Mouse (Mus musculus): ENCODE data around the gene Lats2. TPM values are rescaled to one million over a fixed set of nuclear protein-coding genes. Genes with fewer than 3 reads are reported as not detected.
"Not testable (repeated sequence)": the region's sequence is repeated elsewhere in the genome, so short reads cannot be mapped to it uniquely, and the experiment has no call there.

Lats2 gene
- polyA plus RNA-seq, 1 experiment from 2014 or later: 19.4 TPM

DNA sequence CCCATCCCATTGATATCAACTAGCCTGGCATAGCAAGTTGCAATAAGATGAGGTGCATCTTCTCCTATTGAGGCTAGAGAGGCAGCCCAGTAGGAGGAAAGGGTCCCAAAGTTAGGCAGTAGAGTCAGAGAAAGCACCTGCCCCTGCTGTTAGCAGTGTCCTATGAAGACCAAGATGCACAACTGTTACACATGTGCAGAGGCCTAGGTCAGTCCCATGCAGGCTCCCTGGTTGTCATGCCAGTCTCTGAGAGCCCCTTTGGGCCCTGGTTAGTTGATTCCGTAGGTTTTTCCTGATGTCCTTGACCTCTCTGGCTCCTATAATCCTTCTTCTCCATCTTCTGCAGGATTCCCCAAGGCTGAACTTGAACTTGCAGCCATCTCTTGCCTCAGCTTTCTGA, 78.7 kb downstream of the Lats2 start:
- Histone ChIP-seq H3K4me2 (ENCODE audit: low read depth, low read length) (no peak overlapping the region), H3K27me3 (ENCODE audit: control insufficient read depth, insufficient read depth, low read length) (no peaks in the 10 kb centered on the region), H3K4me1 (ENCODE audit: control insufficient read depth, insufficient read depth, low read length) (no peaks in the 10 kb centered on the region), H3K9me3 (replicated peaks; ENCODE audit: control insufficient read depth, low read length) (no peaks in the 10 kb centered on the region), H3K4me3 (ENCODE audit: low read length) (no peak overlapping the region), H3K36me3 (ENCODE audit: control insufficient read depth, insufficient read depth) (no peaks in the 10 kb centered on the region), H3K27ac (ENCODE audit: low read length) (no peak overlapping the region), H3K9ac (ENCODE audit: low read length) (no peak overlapping the region)
- WGBS: 22% methylated on average over 1 of the region's 1 CpGs
- ATAC-seq (replicated peaks; ENCODE audit: extremely low read depth, insufficient read depth, low FRiP score): no peak; the same call in 1 of the 2 replicates

DNA sequence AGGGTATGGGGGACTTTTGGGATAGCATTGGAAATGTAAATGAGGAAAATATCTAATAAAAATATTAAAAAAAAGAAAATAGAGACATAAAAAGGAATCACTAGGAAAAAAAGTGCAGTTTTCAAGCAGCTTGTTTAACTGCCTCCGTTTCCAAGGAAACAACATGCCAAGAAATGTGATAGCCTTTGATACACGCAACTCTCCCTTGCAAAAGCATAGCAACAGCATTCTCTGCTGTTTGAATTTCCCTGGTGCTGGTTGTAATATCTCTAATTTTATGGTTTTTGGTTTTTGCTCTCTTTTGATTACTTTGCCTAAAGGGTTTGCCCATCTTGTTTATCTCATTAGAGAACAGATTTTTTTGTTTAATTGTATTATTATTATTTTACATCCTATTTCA, 82.7 kb downstream of the Lats2 start:
- Histone ChIP-seq H3K4me2 (ENCODE audit: low read depth, low read length) (no peak overlapping the region), H3K27ac (ENCODE audit: low read length) (no peak overlapping the region), H3K4me1 (ENCODE audit: control insufficient read depth, insufficient read depth, low read length) (no peaks in the 10 kb centered on the region), H3K27me3 (ENCODE audit: control insufficient read depth, insufficient read depth, low read length) (no peaks in the 10 kb centered on the region), H3K36me3 (ENCODE audit: control insufficient read depth, insufficient read depth) (no peaks in the 10 kb centered on the region), H3K4me3 (ENCODE audit: low read length) (no peak overlapping the region), H3K9ac (ENCODE audit: low read length) (no peak overlapping the region), H3K9me3 (replicated peaks; ENCODE audit: control insufficient read depth, low read length) (no peaks in the 10 kb centered on the region)
- no peak for ATAC-seq (replicated peaks; ENCODE audit: extremely low read depth, insufficient read depth, low FRiP score)
- 59% methylated on average over 2 of the region's 2 CpGs for whole genome bisulfite sequencing

DNA sequence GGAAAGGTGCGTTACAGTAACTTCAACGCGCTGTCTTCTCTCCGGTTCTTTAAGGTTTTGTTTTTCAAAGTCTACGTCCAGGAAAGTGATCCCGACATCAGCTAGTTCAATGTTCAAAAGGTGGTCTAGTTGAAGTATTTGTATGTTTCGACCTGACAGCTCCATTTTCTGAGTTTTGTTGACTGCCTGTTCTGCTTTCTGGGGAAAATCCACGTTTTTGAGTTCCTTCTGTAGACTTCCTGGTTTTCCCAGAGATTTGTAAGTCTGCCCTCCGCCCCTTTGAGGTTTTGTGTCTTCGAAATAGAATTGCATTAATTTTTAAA, 92.6 kb downstream of the Lats2 start:
- no peaks in the 10 kb centered on the region for H3K27me3 ChIP-seq (ENCODE audit: control insufficient read depth, insufficient read depth, low read length)
- H3K4me1 ChIP-seq (ENCODE audit: control insufficient read depth, insufficient read depth, low read length): peaks cover 9% of the 10 kb centered on the region
- peak overlapping the region; percentile 92 for H3K4me2 ChIP-seq (ENCODE audit: low read depth, low read length)
- peak overlapping the region; percentile 93 for H3K9ac ChIP-seq (ENCODE audit: low read length)
- peak overlapping the region; percentile 94; the same call in 1 of the 2 replicates for H3K27ac ChIP-seq (ENCODE audit: low read length)
- H3K9me3 ChIP-seq (replicated peaks; ENCODE audit: control insufficient read depth, low read length): no peaks in the 10 kb centered on the region
- no peaks in the 10 kb centered on the region for H3K36me3 ChIP-seq (ENCODE audit: control insufficient read depth, insufficient read depth)
- no peak for ATAC-seq (replicated peaks; ENCODE audit: extremely low read depth, insufficient read depth, low FRiP score)
- WGBS: 6% methylated on average over 10 of the region's 10 CpGs
- H3K4me3 ChIP-seq (ENCODE audit: low read length): peak overlapping the region; percentile 97

DNA sequence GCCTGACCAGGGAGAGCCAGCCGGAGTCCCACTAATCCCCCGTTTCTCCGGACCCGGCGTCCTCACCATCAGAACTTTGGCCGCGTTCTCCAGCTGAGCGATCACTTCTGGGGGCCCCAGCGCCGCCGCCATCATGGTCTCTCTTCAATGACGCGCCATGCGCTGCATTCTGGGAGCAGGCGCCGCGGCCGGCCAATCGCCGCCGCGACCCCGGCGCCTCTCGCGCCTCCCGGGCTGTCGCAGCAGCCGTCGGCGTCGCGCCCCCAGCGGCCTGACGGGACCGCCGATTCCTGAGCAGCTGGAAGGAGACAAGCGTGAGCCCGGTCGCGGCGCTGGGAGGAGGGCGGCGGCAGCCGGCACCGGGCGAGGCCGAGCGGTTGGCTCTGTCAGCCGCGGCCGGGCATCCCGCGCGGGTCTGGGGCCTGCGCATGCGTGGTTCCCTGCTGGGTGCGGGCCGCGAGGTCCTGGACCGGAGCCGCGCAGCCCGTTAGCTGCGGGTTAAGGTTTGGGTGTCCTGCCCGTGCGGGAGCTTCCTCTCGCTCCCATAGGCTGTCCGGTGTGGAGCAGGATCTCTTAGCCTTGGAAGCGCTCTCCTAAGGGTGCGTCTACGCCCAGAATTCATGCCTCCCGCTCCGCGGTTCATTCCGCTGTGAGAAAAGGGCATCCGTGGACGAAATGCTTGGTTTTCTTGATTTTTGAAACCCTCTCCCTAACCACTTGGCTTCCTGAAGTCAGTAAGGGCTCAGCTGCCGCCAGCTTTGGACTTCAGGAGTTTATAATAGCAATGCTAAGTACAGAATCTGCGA, 93.2 kb downstream of the Lats2 start, which contains the start of gene Xpo4:
Gene Xpo4, minus strand, starts transcription at position 609 of the 806 bp plus-strand sequence.
- Histone ChIP-seq H3K27ac (ENCODE audit: low read length) (peak within 1 kb of the TSS; percentile 94), H3K4me1 (ENCODE audit: control insufficient read depth, insufficient read depth, low read length) (peaks cover 9% of the 10 kb centered on the region)
- under 1% methylated on average over 79 of the region's 80 CpGs for WGBS

DNA sequence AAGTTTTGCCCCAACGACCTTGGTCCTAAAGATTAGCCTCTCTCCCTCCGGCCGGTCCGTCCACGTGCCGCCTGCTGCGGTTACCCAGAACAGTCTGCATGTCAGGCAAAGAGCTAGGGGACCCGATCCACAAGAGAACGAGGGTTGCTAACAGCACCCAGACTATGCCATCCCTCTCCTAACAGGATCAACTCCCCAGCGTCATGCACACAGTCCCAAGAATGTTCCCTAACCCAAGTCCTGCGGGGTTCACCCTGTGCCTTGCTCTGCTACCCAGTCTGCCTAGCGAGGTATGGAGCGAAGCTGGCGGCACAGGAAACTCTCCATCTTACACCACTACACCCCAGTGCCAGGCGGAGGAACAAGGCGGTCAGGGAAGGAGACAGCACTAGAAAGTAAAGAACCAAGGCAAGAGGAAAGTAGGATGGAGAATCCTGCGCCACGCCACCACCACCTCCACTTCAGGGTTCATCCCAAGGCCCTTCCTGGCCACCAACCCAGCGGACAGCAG, 93.8 kb downstream of the Lats2 start:
- Histone ChIP-seq H3K4me2 (ENCODE audit: low read depth, low read length) (peak overlapping the region; percentile 92), H3K9me3 (replicated peaks; ENCODE audit: control insufficient read depth, low read length) (no peaks in the 10 kb centered on the region), H3K9ac (ENCODE audit: low read length) (peak overlapping the region; percentile 93), H3K36me3 (ENCODE audit: control insufficient read depth, insufficient read depth) (no peaks in the 10 kb centered on the region), H3K4me3 (ENCODE audit: low read length) (peak overlapping the region; percentile 97), H3K27ac (ENCODE audit: low read length) (peak overlapping the region; percentile 94), H3K4me1 (ENCODE audit: control insufficient read depth, insufficient read depth, low read length) (peaks cover 9% of the 10 kb centered on the region), H3K27me3 (ENCODE audit: control insufficient read depth, insufficient read depth, low read length) (no peaks in the 10 kb centered on the region)
- under 1% methylated on average over 19 of the region's 19 CpGs for WGBS
- peak; percentile 30; the same call in 1 of the 2 replicates for ATAC-seq (replicated peaks; ENCODE audit: extremely low read depth, insufficient read depth, low FRiP score)

More for the DNA sequence above, 93.2 kb downstream of the Lats2 start, which contains the start of gene Xpo4:
- H3K4me3 ChIP-seq (ENCODE audit: low read length): peak within 1 kb of the TSS; percentile 97
- H3K27me3 ChIP-seq (ENCODE audit: control insufficient read depth, insufficient read depth, low read length): no peaks in the 10 kb centered on the region
- peak within 1 kb of the TSS; percentile 93 for H3K9ac ChIP-seq (ENCODE audit: low read length)
- H3K36me3 ChIP-seq (ENCODE audit: control insufficient read depth, insufficient read depth): no peaks in the 10 kb centered on the region
- H3K4me2 ChIP-seq (ENCODE audit: low read depth, low read length): peak within 1 kb of the TSS; percentile 92
- ATAC-seq (replicated peaks; ENCODE audit: extremely low read depth, insufficient read depth, low FRiP score): peak; percentile 95
- no peaks in the 10 kb centered on the region for H3K9me3 ChIP-seq (replicated peaks; ENCODE audit: control insufficient read depth, low read length)

DNA sequence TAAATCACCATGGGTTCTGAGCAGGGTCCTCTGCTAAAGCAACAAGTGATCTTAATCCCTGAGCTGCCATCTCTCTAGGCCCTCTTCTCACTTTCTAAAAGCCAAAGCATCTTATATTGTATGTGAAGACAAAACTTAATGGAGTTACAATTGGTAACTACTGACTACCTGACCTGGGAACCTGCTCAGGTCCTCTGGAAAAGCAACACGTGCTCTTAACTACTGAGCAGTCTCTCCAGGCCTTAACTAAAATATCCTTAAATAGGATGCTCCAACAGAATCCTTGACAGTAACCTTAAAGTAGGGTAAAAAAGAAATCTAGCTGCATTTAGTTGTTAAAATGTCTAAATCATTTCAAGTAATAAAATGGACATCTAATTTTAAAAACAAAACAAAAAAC, 94.6 kb downstream of the Lats2 start:
- Histone ChIP-seq H3K4me2 (ENCODE audit: low read depth, low read length) (peak overlapping the region; percentile 92), H3K9me3 (replicated peaks; ENCODE audit: control insufficient read depth, low read length) (no peaks in the 10 kb centered on the region), H3K36me3 (ENCODE audit: control insufficient read depth, insufficient read depth) (no peaks in the 10 kb centered on the region), H3K27me3 (ENCODE audit: control insufficient read depth, insufficient read depth, low read length) (no peaks in the 10 kb centered on the region), H3K9ac (ENCODE audit: low read length) (peak overlapping the region; percentile 93; the same call in 1 of the 2 replicates), H3K4me3 (ENCODE audit: low read length) (peak overlapping the region; percentile 97), H3K27ac (ENCODE audit: low read length) (no peak overlapping the region), H3K4me1 (ENCODE audit: control insufficient read depth, insufficient read depth, low read length) (peaks cover 9% of the 10 kb centered on the region)
- WGBS: 22% methylated on average over 1 of the region's 1 CpGs
- ATAC-seq (replicated peaks; ENCODE audit: extremely low read depth, insufficient read depth, low FRiP score): no peak

DNA sequence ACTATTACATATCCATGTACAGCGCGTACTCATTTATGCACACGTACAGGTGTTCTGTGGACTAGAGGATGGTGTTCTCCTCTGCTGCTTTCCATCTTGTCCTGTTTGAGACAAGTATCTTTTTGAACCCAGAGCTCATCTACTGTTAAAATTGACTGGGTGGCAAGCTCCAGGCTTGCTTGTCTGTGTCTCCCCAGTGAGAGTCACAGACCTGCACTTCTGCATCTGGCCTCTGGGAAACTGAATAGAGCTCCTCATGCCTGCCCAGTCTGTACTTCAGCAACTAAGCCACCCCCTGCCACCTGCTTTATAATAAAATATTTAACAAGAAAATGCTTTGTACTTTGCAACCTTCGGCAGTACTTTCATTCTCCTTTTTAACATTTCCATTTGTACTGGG, 99.9 kb downstream of the Lats2 start:
- Histone ChIP-seq H3K4me3 (ENCODE audit: low read length) (no peak overlapping the region), H3K9ac (ENCODE audit: low read length) (no peak overlapping the region), H3K4me2 (ENCODE audit: low read depth, low read length) (no peak overlapping the region), H3K36me3 (ENCODE audit: control insufficient read depth, insufficient read depth) (no peaks in the 10 kb centered on the region), H3K9me3 (replicated peaks; ENCODE audit: control insufficient read depth, low read length) (no peaks in the 10 kb centered on the region), H3K4me1 (ENCODE audit: control insufficient read depth, insufficient read depth, low read length) (no peaks in the 10 kb centered on the region), H3K27me3 (ENCODE audit: control insufficient read depth, insufficient read depth, low read length) (no peaks in the 10 kb centered on the region), H3K27ac (ENCODE audit: low read length) (no peak overlapping the region)
- WGBS: 97% methylated on average over 4 of the region's 4 CpGs
- ATAC-seq (replicated peaks; ENCODE audit: extremely low read depth, insufficient read depth, low FRiP score): no peak

DNA sequence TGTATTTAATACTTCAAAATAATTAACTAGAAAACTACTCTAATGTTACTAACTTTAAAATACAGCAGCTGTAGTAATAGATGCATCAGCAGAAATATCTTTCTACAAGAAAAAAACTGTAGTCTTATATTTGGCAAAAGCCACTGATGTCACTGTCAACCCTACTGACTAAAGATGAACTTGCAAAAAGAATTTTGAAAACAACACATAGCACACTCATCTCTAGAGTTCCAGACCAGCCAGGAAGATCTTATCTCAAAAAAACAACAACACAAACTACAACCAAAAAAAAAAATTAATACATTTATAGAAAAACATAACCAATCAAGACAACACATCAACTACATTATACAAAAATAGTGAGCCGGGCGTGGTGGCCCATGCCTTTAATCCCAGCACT, 100.7 kb downstream of the Lats2 start:
- H3K27me3 ChIP-seq (ENCODE audit: control insufficient read depth, insufficient read depth, low read length): no peaks in the 10 kb centered on the region
- H3K4me2 ChIP-seq (ENCODE audit: low read depth, low read length): no peak overlapping the region
- no peak overlapping the region for H3K27ac ChIP-seq (ENCODE audit: low read length)
- peaks cover 3% of the 10 kb centered on the region; the same call in 1 of the 2 replicates for H3K4me1 ChIP-seq (ENCODE audit: control insufficient read depth, insufficient read depth, low read length)
- no peaks in the 10 kb centered on the region for H3K36me3 ChIP-seq (ENCODE audit: control insufficient read depth, insufficient read depth)
- 100% methylated on average over 2 of the region's 2 CpGs for WGBS
- no peak overlapping the region for H3K9ac ChIP-seq (ENCODE audit: low read length)
- ATAC-seq (replicated peaks; ENCODE audit: extremely low read depth, insufficient read depth, low FRiP score): no peak
- H3K4me3 ChIP-seq (ENCODE audit: low read length): no peak overlapping the region
- H3K9me3 ChIP-seq (replicated peaks; ENCODE audit: control insufficient read depth, low read length): no peaks in the 10 kb centered on the region

DNA sequence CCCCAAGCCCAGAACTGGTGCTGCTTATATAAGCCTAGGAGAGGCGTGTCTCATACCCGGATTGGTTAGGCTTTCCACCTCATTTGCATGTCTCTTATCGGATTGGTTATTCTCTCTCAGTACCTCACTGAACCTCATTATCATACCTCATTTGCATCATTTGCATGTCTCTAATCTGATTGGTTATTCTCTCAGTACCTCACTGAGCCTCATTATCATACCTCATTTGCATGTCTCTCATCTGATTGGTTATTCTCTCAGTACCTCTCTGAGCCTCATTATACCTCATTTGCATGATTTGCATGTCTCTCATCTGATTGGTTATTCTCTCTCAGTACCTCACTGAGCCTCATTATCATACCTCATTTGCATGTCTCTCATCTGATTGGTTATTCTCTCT, 101.7 kb downstream of the Lats2 start:
- H3K9ac ChIP-seq (ENCODE audit: low read length); H3K36me3 ChIP-seq (ENCODE audit: control insufficient read depth, insufficient read depth): not testable (repeated sequence)
- 89% methylated on average over 3 of the region's 3 CpGs for WGBS

More for the DNA sequence above, 101.7 kb downstream of the Lats2 start:
- H3K4me2 ChIP-seq (ENCODE audit: low read depth, low read length); ATAC-seq (replicated peaks; ENCODE audit: extremely low read depth, insufficient read depth, low FRiP score); H3K27me3 ChIP-seq (ENCODE audit: control insufficient read depth, insufficient read depth, low read length); H3K4me1 ChIP-seq (ENCODE audit: control insufficient read depth, insufficient read depth, low read length); H3K9me3 ChIP-seq (replicated peaks; ENCODE audit: control insufficient read depth, low read length); H3K4me3 ChIP-seq (ENCODE audit: low read length); H3K27ac ChIP-seq (ENCODE audit: low read length): not testable (repeated sequence)
